Mouse (Mus musculus) lung, adult 2 months (tissue): ENCODE results near the gene Oit1.
A peak's percentile ranks its signal among the peaks of the same experiment; 100 is the strongest.

Experiments
- CTCF ChIP-seq: fragments of 200-500 bp; IDR thresholded peaks from 2 replicates; pipeline ENCODE4 v1.5.1; 2011; ENCODE audit warnings: mild to moderate bottlenecking, low read length, control low read depth; ENCODE audit not compliant: insufficient read depth
- POLR2A ChIP-seq: fragments of 200-500 bp; IDR thresholded peaks from 2 replicates; pipeline ENCODE4 v1.6.1; 2011; ENCODE audit warnings: low read depth, mild to moderate bottlenecking, control low read depth, low read length, borderline replicate concordance; ENCODE audit errors: extremely low read depth

DNA sequence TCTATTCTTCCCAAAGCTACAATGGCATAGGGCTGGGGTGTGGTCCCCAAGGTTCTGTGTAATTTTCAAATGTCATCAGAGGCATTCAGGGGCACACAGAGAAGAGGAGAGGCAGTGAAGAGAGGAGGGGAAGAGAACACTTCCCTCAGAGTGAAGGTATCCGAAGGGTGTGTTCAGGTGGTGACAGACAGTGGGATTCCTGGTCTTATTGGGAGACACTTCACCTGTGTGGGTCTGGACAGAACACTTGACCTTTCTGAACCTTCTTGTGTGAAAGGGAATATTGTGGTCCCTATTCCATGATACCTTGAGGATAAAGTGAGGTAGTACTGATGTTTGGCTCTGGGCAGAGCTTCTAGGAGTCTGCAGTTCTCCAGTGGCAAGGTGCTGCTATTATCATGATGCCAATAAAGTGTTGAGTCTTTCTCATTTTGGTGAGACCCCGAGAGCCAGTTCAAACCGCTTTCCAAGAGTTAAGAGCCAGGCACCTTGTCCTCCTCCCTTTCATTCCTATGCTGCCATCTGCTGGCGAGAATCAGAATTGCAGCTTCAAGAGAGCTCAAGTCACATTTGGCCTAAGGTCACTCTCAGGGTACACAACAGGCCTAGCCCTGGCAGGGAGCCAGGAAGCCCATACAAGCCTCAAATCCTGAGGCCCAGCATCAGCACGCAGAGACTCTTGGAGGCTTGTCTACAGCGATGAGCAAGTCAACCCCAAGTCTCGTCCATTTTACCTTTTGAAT lies 32.1 kb downstream of the Oit1 start:
- peak; percentile 83 for TF ChIP-seq CTCF
- no peak for TF ChIP-seq POLR2A
